Mouse (Mus musculus): Measurements from ENCODE around the gene P2ry2.

The P2ry2 gene

GRCm38 (mm10) chr7:100984452-100985395, 27.9 kb downstream of the P2ry2 start:
- DNase-seq = peak; percentile 57 to 61

GRCm38 (mm10) chr7:100979175-100979574, 33.5 kb downstream of the P2ry2 start:
- DNase-seq = peak; percentile 70 to 83

GRCm38 (mm10) chr7:100978171-100978570, 34.5 kb downstream of the P2ry2 start:
- no peak for DNase-seq

DNA sequence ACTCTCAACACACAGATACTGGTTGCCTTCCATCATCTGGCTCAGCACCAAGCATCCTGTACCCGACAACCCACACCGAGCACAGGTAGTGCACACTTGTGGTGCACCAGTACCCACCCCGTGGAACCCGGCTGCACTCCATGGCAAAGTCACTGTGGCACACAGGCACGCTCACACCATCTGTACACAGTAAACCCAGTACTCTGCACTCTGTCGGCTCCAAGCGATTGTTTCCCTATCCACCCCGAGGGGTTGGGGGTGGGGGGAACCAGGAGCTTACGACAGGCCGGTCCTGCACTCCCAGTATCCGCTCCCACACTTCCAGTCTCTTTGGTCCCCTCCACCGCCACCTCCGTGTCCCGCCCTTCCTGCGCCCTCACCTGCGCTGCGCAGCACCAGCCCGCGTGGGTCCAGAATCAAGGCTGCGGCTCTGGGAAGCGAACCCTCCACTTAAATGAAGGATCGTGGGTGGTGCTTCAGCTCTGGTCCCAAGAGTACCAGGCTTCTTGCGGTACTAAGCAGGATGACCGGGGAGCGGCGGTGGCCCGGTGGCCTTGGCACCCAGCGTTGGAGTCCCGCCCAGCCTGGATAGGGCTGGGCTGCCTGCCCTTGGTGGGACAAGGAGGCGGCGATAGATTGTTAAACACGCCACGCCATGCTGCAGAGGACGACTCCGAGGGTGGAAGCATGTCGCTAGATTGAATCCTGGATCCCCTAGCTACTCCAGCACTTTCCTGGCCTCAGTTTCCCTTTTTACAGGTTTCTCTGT, 38.3 kb downstream of the P2ry2 start, which contains the start of gene P2ry6:
TSS of gene P2ry6 (minus strand) at position 515 of the 769 bp plus-strand sequence.
- peak; percentile 66 to 73 for DNase-seq

DNA sequence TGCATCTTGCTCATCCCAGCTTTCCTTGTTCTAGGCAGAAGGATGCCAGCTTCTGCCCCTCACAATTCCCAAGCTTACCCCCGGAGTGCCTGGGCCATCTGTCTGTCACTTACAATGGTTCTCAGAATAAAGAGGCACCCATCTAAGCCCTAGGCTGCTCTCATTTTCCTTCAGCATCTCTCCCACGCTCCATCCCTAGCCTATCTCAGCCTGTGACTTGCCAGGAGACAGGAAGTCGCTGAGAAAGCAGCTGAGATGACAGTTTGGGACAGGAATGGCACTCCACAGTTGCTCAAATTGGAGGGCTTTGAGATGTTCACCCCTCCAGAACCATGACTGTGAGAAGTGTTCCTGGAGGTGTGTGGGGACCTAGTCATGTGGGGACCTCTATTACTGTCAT, 39.8 kb downstream of the P2ry2 start:
- DNase-seq = no peak

DNA sequence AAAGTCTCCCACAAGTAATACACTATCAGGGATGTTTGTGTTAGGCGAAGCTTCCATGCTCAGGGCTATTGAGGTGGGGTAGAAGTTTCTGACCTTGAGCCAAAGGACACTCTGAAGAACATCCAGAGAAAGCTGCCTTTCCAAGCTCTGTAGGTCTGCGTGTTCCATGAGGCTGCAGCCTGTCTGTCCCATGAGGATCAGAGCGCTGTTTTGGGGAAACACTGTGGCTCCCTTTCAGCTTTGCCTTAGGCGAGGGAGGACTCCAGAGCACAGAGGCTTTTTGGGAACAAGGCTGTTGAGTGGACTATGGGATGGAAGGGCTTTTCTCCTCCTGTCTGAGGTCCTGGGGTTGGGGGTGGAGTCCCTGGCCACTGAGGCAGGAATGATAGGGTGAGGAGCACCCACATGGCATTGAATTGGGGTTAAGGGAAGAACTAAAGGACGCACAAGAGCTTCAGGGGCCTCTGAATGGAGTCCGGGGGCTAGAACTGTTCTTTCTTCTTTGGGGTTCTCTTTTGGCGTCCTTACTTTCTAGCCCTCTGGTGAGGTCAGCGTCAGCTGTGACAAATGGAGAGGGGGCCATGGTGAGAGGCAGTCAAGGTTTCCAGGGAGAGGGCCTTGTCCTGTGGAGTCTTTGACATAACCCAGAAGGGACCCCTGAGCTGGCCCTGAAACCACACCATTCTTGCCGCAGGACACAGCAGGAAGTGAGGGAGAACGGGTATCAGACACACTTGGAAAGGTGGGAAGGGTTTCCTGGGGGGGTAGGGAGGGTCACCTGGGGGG, 43.6 kb downstream of the P2ry2 start:
- no peak for DNase-seq

- no peak for DNase-seq
These were observed 44.3 kb downstream of the P2ry2 start for GRCm38 (mm10) chr7:100968376-100968775.

DNA sequence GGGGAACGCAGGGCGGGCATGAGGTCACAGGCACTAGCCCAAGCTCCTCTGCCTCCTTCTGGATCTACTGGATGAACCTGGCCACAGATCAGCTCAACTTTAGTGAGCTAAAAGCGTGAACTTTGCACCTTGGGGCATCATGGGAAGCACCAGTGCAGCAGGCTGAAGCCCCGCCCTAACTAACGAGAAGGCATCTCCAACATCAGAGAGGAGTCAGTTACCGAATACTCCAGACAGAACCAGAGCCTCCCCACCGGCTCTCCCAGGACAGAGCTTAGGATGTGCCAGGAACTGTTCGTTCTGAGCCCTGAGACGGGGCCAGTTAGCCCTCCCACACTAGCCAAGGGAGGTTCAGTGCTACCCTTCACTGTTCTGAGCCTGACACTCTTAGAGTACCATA, 44.8 kb downstream of the P2ry2 start:
- no peak for DNase-seq

DNA sequence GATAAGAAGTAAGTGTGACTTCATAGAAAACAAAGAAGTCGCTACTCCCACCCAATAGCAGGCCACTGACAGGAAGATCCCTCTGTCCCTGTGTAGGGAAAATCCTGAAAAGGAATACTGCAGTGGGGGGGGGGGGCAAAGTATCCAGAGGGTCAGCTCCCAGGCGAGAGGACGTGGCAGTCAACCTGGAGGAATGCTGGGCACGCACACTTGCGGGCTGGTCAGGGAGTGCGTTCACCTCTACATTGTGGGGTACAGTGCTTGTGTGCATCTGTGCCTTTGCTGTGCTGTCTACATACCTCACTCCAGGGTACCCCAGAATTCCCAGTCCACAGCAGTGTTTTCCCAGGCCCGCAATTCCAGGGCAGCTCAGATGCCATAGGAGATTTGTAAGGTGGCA, 46.7 kb downstream of the P2ry2 start:
- DNase-seq = no peak

- peak; percentile 78 to 82 for DNase-seq
These were observed 47.6 kb downstream of the P2ry2 start for GRCm38 (mm10) chr7:100965079-100965478.

DNA sequence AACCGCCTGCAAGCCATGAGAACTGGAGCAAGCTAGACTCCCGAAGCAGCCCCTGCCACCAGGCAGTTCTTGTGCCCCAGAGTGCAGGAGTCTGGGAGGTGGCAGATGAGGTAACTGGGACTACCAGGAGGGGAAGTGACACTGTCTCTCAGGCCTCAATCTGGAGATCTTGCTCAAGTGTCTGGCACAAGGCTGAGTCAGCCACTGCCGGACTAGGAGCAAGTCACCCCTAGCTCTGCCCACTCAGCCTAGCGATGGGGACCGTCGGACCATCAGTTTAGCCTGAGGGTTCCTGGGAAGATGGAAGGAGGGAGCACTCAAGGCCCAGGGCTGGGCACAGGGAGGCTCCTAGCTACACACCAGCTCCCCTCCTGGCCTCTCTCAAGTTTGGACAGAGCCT, 48.4 kb downstream of the P2ry2 start:
- no peak for DNase-seq

DNA sequence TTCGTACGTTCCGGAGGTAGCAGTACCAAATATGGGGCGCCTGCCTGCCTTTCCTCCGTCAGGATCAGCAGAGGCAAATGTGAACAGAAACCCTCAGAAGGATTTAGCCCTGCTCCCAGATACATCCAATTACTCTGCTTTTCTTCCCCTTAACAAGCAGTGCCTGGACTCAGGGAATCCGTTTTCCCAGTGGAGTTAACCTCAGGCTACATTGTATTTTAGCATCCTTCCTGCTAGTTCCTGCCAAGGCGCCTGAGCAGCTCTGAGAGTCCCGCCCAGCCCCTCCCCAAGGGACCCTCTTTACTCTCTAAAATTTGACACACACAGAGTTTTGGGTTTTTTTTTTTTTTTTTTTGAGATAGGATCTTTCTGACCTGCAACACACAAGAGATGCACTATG, 49.3 kb downstream of the P2ry2 start:
- no peak for DNase-seq

DNA sequence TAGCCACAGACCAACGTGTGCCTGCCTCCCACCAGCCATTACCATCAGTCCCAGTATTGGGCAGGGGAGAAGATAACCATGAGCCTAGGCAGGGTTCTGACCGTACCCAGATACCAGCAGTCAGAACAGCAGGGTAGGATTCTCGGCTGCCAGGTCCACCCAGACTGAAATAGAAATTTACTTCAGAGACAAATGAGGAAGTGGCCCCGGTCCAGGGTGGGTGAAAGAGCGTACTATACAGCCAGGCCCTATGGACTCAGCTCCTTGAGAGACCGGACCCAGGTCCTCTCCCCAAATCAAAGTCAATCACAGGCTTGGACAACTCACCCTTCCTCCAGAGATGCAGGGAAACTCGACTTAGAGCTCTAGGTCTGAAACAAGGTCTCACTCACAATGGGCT, 51.5 kb downstream of the P2ry2 start:
- DNase-seq = no peak

DNA sequence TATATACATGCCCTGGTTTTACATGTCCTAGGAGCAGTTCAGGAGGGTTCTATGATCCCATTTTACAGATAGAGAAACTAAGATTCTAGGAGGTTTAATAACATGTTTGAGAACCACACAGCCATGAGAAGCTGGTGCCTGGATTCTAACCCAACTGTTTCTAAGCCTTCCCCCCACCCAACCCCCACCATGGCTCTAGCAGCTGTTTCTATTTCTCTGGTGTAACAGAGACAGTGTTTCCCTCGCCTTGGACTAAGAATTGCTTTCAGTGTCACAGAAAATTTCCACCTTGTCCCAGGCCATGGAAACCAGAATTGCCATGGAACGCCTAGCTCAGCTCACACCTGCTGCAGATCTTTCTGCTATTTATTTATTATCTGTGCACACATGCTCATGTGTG, 52.2 kb downstream of the P2ry2 start:
- no peak for DNase-seq

GRCm38 (mm10) chr7:100958426-100958825, 54.2 kb downstream of the P2ry2 start:
- peak; percentile 37 to 50 for DNase-seq

DNA sequence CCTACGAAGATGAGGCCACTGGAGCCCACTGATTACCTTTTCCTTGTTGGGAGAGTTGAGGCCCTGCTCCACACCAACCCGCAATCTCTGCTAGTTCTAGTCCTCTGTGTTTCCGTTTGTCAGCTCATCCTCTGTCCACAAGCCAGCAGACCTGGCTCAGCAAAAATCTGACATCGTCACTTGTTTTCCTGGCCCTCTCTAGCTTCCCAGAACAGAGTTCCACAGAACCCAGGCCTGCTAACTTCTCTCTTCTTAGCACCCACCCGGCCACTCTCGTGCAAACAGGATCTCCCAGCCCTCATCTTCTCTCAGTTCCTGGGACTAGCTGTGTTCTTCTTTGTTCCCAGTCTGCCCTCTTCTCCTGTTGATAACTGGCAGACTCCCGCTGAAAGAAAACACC, 60.0 kb downstream of the P2ry2 start:
- no peak for DNase-seq

GRCm38 (mm10) chr7:100951903-100952302, 60.8 kb downstream of the P2ry2 start:
- DNase-seq = peak; percentile 68 to 79

GRCm38 (mm10) chr7:100950481-100951010, 62.1 kb downstream of the P2ry2 start:
- no peak for DNase-seq

DNA sequence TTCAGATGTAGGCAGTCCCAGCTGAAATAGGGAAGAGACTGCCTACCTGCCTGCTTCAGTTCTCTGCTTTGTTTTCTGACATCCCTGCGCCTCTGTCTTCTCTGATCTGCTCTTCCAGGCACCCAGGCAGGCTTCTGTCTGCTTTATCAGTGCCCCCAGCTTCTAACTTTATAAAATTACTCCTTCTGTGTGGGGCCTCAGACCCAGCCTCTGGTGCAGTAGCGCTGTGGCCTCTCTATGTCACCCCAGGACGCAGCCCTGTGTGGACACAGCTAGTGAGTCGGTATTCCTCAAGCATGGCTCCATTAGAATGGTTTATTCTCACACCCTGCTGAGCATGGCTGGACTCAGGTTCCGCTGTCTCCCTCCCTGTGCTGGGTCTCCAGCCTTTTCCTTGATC, 62.6 kb downstream of the P2ry2 start:
- DNase-seq = no peak
